Mouse (Mus musculus): ENCODE results near the gene Gm21976.

Gene Gm21976

GRCm38 (mm10) chr13:98353709-98354089, 74.0 kb downstream of the Gm21976 start:
- no peak for DNase-seq (ENCODE audit: low read depth, low spot score)

- no peak for DNase-seq (ENCODE audit: low read depth, low spot score)
Observed at GRCm38 (mm10) chr13:98354090-98354801, 74.6 kb downstream of the Gm21976 start, which contains the start of gene Foxd1. Foxd1 (plus strand) TSS chr13:98354242.

DNA sequence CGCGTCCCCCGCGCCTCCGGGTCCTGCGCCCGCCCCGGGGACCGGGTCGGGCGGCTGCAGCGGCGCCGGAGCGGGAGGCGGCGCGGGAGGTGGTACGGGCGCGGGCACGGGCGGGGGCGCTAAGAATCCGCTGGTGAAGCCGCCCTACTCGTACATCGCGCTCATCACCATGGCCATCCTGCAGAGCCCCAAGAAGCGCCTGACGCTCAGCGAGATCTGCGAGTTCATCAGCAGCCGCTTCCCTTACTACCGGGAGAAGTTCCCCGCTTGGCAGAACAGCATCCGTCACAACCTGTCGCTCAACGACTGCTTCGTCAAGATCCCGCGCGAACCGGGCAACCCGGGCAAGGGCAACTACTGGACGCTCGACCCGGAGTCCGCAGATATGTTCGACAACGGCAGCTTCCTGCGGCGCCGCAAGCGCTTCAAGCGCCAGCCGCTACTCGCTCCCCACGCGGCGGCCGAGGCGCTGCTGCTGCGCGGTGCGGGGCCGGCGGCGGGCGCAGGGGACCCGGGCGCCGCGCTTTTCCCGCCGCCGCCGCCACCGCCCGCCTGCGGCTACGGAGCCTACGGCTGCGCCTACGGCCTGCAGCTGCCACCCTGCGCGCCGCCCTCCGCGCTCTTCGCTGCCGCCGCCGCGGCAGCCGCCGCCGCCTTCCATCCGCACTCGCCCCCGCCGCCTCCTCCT, 75.3 kb downstream of the Gm21976 start:
- DNase-seq (ENCODE audit: low read depth, low spot score): no peak

DNA sequence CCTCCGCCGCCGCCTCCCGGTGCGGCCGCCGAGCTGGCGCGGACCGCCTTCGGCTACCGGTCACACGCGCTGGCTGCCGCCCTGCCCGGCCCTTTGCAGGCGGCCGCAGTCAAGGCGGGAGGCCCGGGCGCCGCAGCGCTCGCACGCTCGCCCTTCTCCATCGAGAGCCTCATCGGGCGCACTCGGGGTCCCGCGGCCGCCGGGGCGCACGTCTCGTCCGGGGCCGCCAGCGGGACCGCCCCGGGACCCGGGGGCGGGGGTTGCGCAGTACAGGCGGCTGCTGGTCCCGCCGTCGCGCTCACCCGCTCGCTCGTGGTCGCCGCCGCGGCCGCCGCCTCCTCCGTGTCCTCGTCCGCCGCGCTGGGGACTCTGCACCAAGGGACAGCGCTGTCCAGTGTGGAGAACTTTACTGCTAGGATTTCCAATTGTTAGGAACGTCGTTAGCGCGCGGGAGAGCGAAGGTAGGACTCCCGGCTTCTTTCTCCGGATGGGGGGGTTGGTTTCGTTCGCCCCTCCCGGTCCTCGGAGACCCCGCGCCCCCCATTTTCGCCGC, 75.9 kb downstream of the Gm21976 start:
- DNase-seq (ENCODE audit: low read depth, low spot score): no peak

DNA sequence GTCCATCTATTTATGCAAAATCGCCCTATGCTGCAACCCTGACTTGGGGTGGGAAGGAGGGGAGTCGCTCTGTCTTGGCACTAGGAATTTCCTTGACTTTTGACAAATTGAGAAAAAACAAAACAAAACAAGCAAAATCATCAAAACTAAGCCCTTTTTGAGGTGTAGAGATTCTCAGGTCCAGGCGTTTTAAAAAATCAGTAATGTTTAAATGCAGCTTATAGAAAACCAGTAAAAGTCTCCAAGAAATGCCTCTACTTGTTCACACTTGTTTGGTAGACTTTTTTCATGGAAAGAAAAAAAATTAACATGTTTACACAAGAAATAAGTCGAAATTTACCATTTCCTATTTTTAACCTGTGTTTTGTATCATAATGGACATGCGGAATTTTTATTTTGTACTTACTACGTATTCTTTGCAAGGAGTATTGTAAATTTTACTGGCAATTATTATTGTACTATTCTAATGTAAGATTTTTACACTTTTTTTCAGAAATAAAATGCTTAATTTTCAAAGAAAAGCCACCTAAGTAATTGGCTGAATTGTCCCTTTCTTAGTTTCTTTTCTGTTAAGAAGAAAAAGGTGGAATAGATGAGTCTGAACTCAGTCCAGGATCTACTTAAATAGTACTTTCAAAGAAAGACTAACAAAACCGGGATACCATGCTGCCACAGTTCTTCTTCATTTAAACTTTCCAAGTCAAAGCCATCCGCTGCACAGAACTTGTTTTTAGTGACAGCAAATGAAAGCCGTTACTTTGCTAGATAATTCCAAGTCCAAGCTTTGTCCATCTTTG, 76.7 kb downstream of the Gm21976 start:
- no peak for DNase-seq (ENCODE audit: low read depth, low spot score)

Measured in A20 (cell line).